Mouse (Mus musculus): ENCODE data around the gene Acss1.

Gene Acss1

GRCm38 (mm10) chr2:150570761-150571160 is 97.5 kb downstream of the Acss1 start:
- DNase-seq (ENCODE audit: low spot score in 2 of 2), result no peak

GRCm38 (mm10) chr2:150569847-150570590 is 98.3 kb downstream of the Acss1 start, which contains the start of gene Cst7:
Gene Cst7 (plus strand): TSS chr2:150570415.
- no peak for DNase-seq (ENCODE audit: low spot score in 2 of 2)

All from frontal cortex, postnatal 14 days (tissue).